Mouse (Mus musculus): Measurements from ENCODE around the gene Med15. TPM values are rescaled to one million over a fixed set of nuclear protein-coding genes. Genes with fewer than 3 reads are reported as not detected.
"Not testable (repeated sequence)": the region's sequence is repeated elsewhere in the genome, so short reads cannot be mapped to it uniquely, and the experiment has no call there.

The Med15 gene
- 100 to 1,000 TPM in 1 of 2 experiments, 10 to 100 TPM in 1; 67.1 to 128 TPM for polyA plus RNA-seq (2017; shearing (Covaris generic))

- ATAC-seq: no peak
Observed at GRCm38 (mm10) chr16:17732841-17733340, at the start of gene Med15. Gene Med15, minus strand, starts transcription at chr16:17732891.

- ATAC-seq: no peak
Observed at GRCm38 (mm10) chr16:17779692-17780091, 47.0 kb upstream of the Med15 start.

GRCm38 (mm10) chr16:17778223-17778622, 45.5 kb upstream of the Med15 start:
- no peak for ATAC-seq

GRCm38 (mm10) chr16:17776828-17777227, 44.1 kb upstream of the Med15 start:
- no peak for ATAC-seq

- no peak for ATAC-seq
Observed at GRCm38 (mm10) chr16:17771117-17771865, 38.6 kb upstream of the Med15 start.

- ATAC-seq: no peak
Observed at GRCm38 (mm10) chr16:17768834-17769233, 36.1 kb upstream of the Med15 start.

GRCm38 (mm10) chr16:17764108-17764511, 31.4 kb upstream of the Med15 start:
- no peak for ATAC-seq

GRCm38 (mm10) chr16:17761074-17761473, 28.4 kb upstream of the Med15 start:
- no peak for ATAC-seq

GRCm38 (mm10) chr16:17760657-17761056, 28.0 kb upstream of the Med15 start:
- ATAC-seq: no peak

GRCm38 (mm10) chr16:17759813-17760321, 27.2 kb upstream of the Med15 start:
- peak; percentile 28 for ATAC-seq

GRCm38 (mm10) chr16:17759344-17759773, 26.7 kb upstream of the Med15 start, which contains the start of gene Klhl22:
Gene Klhl22, plus strand, starts transcription at chr16:17759618.
- ATAC-seq: peak; percentile 82

GRCm38 (mm10) chr16:17758902-17759301, 26.2 kb upstream of the Med15 start:
- ATAC-seq: peak; percentile 39

GRCm38 (mm10) chr16:17757756-17758155, 25.1 kb upstream of the Med15 start:
- ATAC-seq: no peak

- ATAC-seq: no peak
Observed at GRCm38 (mm10) chr16:17753686-17754085, 21.0 kb upstream of the Med15 start.

GRCm38 (mm10) chr16:17753001-17753400, 20.3 kb upstream of the Med15 start:
- no peak for ATAC-seq

GRCm38 (mm10) chr16:17745067-17745466, 12.4 kb upstream of the Med15 start:
- ATAC-seq: no peak

- peak; percentile 39 for ATAC-seq
Observed at GRCm38 (mm10) chr16:17744536-17744935, 11.8 kb upstream of the Med15 start.

- ATAC-seq: no peak
Observed at GRCm38 (mm10) chr16:17743279-17743678, 10.6 kb upstream of the Med15 start.

GRCm38 (mm10) chr16:17742810-17743209, 10.1 kb upstream of the Med15 start:
- ATAC-seq: no peak

GRCm38 (mm10) chr16:17740080-17740479, 7.4 kb upstream of the Med15 start:
- no peak for ATAC-seq

- no peak for ATAC-seq
Observed at GRCm38 (mm10) chr16:17736156-17736555, 3.5 kb upstream of the Med15 start.

- ATAC-seq: not testable (repeated sequence)
Observed at GRCm38 (mm10) chr16:17734872-17735271, 2.2 kb upstream of the Med15 start.

- ATAC-seq: peak; percentile 32
Observed at GRCm38 (mm10) chr16:17733646-17734045, 955 bp upstream of the Med15 start.

GRCm38 (mm10) chr16:17732431-17732830, 260 bp downstream of the Med15 start:
- no peak for ATAC-seq

All from CD4-positive, CD25-positive, alpha-beta regulatory T cell, adult 4 months (primary cell).